Mouse (Mus musculus) testis, postnatal 14 days (tissue): ENCODE results near the gene Med13l.
A peak's percentile ranks its signal among the peaks of the same experiment; 100 is the strongest.

Experiments
- DNase-seq: peaks from one replicate; pipeline ENCODE4 v3.0.0; 2021; ENCODE audit warnings: low spot score

Med13l gene

DNA sequence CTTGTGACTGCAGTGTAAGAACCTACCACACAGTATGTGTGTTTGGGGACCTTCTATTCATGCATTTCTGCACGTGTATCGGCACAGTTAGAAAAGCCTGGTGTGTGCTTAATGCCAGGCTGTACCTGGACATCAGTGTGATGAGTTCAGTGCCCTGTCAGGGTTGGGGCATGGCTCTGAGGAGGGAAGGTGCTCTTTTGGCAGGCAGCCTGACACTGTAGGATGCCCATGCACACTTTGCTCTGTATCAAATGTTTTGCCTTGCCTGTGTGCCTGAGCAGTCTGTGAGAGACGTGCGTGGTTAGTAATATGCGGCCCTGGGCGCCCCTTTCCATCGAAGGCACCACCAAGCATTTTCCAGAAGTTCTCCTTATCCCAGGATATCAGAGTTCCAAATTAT is 136.6 kb downstream of the Med13l start:
- DNase-seq: no peak

DNA sequence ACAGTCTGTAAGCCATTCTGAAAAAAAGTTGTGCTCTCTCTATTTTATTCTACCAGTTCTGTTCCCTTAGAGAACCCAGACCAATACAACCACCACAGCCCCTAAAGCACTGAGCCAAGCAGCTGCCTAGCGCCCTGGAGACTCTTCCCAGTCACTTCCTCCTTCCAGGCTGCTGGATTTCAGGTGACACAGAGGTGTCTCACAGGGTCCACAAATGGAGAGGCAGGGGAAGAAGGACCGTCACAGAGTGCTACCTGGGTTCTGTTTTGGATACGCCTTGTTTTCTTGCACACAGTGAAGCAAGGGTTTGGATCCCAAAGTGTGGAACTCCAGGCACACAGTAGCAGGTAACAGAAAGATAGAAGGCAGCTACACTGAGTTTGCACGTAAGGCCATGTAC is 140.5 kb downstream of the Med13l start:
- DNase-seq: no peak

DNA sequence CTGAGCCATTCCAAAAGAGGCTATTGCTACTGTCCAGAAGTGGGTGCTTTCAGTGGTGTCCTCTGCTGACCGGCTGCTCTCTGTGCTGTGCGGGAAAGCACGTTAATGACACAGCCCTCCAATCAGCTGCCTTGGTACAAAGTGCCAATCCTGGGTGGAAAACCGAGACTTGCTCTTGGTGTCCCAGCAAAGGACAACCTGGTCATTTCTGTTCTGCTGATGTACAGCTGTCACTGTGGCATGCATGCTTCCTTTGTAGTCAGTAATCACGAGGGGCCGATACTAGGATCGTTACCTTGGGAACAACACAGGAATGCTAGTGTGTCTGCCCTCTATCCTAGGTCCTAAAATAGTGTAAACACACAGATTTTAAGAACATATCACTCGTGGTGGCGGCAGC is 142.2 kb downstream of the Med13l start:
- no peak for DNase-seq

DNA sequence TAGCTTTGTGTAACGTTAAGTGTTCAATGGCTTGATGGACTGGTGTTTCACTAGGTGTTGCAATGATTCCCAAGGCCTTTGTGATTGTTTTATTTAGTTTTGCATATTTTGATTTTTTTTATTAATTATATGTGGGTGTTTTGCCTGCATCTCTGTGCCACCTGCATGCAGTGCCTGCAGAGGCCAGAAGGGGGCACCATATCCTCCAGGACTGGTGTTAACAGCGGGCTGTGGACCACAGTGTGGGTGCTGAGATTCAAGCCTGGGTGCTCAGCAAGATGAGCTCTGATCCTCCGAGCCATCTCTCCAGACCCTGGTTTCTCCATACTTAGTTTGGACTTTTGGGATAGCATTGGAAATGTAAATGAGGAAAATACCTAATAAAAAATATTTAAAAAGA is 143.7 kb downstream of the Med13l start:
- DNase-seq: no peak

DNA sequence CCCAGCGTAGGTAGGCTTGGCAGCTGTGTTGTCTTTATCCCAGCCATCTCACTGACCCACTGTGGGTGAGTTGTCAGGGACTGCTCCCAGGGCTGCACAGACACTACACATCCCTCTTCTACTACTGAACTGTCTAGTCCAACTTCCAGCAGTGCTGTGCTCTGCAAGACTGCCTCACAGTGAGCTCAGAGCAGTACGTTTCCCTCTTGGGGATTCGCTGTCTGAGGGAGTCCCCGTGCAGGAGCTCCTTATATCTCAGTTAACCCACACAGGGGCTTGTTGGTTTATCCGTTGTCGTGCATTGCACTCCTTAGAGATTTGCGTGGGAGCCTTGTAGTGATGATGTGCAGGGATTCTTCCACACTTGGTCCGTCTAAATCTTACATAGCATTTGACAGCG is 144.5 kb downstream of the Med13l start:
- no peak for DNase-seq

DNA sequence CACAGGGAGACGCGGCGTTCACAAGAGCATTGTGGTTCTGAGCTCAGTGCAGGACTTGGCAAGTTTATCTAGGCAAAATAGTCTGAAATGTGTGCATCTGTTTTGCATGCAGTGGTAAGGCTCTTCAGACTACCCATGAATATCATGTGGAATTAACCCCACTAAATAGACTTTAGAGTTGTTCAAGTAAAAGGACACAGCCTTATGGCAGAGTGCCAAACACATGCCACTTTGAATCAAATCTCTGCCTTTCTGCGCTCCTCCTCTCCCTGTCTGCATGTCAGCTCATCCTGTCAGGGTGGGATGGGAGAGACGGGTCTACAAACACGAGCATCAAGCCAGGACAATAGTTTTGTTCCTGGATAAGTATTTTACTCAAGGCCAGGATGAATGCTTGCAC is 145.5 kb downstream of the Med13l start:
- DNase-seq: no peak

DNA sequence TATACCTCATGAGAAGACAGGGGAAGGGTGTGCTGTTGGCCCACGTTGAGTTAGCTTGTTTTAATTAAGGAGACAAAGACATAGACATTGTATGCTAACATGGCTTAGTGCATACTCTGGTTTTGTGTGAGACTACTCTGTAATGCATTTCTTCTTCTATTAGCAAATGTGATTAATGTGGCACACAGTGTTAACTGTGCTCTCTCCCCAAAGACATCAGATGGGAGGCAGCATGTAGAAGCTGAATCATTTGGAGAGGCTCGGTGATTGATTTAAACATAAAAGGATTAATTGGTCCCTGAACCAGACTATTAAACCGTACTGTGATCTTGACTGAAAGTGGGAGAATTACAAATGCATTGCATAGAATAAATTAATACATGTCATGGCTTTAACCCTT is 145.9 kb downstream of the Med13l start:
- no peak for DNase-seq

DNA sequence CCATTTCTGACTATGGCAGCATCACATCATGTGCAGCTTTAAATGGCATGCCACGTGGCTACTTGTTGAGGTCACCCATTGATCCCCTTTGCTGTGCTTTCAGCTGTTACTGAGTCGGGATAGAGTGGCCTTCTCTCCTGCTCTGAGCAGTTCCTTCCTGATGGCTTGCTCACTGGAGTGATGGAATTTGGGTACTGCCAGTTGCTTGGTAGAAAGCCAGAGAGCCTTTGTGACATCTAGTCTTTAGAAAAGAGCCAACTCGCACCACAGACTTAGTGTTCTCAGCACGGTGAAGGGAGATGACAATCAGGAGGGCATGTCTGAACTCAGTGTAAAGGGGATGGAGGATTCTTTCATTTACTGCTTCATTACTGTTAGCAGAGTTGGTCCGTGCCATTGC is 147.0 kb downstream of the Med13l start:
- DNase-seq: no peak

DNA sequence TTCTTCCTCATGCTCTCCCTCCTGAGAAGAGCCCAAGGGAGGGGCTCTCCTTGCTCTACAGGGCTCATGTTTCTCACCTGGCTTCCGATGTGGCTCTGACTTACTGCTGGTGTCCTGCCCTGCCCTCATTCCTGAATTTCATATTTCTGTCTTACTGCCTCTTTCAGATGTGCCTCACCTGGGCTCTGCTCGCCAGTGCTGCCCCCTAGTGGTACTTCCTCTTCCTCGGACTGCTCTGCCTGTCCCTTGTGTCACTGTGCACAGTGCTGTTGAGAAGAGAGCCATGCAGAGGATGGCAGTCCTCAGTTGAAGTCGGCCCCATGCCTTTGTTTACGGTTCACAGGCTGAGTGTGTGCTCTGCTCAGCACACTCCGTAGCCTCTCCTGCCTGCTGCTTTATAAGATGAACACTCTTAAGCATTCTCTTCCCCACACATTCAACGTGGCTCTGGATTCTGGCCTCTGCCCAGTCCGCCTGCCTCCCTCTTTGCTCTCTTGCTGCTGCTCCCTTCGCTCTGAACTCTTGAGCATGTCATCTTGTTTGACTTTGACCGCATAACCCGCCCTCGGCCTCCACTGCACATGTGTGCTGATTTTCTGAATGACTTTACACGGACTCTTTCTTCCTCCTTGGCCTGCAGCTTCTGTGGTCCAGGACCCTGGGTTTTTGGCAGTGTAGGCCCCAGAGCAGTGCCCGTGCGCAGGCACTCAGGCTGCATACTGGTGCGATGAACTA is 147.9 kb downstream of the Med13l start:
- DNase-seq: peak; percentile 42

DNA sequence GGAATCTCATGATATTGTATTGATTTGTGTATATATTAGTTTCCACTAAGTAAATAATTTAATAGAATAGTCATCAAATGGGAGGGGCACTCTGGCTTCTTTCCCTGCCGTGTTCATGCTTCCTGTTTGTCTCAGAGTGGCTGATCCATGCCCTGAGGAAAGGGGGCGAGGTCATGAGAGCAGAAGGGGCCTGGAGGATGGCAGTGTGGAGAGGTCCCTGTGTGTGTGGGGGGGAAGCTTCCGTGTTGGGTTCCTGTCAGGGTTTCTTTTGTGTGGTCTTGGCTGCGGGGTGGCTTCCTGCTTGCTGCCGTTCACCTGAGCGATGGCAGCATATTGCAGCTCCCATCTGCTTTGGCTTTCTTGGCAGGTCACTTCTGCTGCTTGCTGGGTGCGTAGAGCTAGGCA is 149.4 kb downstream of the Med13l start:
- DNase-seq: no peak

DNA sequence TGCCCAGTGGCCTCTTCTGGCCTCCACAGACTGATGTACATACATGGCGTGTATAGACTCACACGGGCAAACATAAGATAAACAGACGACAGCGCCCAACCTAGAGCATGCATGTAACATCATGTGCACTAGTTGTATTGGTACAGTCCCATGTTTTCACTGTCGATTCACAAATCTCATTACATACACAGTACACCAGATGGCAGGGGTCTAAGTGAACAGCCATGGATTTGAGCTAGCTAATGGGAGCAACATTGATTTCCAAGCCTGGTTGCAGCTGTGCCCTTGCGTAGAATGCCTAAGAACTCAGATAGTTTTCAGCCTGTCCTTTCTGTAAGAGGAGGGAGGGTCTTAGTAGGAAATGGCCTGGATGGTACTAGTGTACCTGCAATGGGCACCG is 155.0 kb downstream of the Med13l start:
- DNase-seq: no peak

DNA sequence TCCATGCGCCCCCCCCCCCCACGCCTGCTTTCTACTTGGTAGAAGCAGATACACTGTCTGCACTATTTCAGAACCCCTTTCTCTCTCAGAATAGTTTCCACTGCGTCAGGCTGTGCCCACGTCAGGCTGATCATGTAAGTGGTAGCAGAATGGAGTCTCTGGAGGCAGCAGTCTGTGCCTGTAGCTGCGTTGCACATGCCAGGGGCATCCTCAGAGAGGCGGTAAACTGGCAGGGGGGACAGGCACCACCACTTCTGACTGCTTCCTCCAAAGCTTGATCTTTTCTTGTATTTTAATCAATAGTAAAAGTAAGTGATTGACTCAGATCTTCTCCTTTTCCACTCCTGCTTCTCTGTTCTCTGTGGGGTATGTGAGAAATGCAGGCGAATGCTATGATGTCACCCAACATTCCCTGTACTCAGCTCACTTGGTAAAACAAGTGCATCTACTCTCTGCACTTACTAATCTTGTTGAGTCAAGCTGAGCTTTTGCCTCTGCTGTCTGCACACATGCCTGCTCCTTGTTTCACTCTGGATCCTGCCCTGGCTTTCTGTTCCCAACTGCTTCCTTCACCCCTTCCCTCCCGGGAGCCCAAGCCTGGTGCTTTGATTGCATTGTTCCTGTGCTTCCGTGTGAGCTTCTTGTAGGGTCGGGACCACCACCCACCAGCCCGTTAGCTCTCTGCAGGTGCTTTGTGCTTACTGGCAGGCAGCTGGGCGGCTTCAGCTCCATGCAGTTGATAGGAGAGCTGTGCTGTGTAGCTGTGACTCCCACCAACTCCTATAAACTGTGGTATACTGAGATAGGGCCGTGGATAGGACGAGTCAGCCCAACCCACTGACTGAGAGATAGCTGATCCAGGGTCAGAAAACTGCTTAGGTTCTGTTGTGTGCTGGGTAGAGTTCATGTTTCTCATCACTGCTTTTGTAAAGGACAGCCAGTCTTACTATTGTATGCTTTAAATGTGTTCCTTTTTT is 156.1 kb downstream of the Med13l start:
- no peak for DNase-seq

DNA sequence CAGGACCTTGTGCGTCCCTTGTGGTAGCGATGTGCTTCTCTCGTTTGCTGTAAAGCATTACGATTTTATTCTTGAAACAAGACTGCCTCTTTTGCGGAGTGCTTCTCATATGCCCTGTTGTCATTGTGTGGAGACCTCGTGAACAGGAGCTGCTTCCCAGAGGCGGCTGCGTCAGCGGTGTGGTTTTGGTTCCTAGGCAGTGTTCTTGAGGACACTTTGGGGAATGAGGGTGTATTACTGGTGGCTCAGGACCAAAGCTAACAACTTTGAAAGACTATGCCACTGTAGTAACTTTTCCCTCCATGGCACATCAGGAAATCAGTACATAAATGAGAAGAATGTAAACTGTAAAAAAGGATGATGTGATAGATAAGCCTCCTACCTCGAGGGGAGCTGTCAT is 157.0 kb downstream of the Med13l start:
- no peak for DNase-seq

DNA sequence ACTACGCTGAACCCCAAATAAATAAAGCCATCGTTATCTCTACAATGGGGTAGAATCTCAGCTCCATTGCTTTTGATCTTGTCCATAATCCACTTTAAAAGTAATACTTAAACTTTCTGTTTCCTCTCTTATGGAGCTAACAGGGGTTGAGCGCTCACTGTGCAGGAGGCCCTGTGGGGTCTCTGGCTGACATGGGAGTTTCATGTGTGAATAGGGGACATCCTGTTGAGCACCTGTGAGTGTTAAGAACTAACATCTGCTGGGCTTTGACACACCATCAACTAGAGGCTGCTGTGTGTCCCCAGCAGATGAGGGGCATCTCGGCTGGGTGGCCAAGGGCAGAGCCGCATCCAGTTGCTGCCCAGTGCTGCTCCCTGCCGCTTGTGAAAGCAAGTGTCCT is 157.6 kb downstream of the Med13l start:
- DNase-seq: no peak

DNA sequence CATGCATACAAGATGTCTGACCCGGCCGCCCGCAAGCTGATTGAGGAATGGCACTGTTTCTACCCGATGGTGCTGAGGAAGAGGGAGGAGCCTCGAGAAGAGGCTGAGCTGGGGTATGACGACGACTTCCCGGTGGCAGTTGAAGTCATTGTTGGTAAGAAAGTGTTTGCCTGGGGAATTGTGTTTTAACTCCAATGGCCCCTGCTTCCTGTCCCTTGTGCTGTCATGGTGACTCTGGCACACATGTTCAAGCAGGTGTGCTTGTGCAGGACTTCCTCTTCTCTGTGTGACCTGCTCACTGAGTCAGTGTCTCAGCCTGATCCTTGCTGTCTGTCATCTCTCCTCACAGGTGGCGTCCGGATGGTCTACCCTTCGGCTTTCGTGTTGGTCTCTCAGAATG is 160.9 kb downstream of the Med13l start:
- no peak for DNase-seq

DNA sequence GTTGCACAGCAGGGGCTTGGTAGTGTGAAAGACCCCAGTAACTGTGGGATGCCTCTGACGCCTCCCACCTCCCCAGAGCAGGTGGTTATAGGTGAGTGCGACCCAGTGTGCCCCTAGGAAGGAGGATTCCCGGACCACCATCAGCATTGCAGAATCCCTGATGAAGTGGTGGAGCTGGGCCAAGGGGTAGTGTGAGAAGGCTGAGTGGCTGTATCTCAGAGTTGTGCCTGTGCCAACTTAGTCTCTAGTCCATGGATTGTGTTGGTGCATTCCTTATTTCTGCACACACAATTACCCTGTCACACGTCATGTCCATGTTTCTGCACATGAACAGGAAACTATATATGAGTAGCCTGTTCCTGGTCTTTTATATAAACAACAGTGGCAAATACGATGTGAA is 161.4 kb downstream of the Med13l start:
- DNase-seq: no peak

DNA sequence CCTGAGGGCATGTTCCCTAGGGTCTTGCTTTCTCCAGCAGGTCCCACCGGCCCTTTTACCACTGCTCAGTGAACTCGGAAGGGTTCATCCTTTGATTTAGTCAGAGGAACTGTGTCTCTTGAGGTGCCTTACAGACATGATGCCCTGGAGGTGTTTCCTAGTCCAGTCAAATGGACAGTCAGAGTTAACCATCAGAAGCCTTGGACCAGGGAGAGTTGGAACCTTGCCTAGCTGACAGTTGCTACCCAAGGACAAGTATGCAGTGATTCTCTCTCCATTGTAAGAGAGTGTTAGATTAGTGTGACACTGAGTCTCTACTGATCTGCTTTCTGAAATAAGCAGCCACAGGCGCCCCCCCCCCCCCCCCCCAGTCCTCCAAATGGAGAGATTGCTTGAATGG is 162.0 kb downstream of the Med13l start:
- DNase-seq: no peak

DNA sequence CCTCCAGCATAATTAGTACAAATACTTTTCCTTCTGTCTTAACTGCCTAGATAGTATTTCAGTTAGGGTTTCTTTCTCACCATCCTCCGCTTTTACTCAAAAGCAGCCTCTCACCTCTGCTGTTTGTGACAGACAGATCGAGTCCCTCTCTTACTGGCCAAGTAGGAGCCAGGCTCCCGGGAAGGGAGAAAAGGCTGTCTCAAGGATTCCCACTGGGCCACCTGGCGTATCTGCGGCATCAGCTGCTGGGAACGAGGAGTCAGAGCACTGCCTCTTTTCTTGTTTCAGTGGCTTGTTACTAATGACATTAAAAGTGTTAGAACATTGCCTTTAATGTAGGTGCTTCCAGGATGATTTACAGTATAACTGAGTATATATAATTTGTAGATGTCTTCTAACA is 164.9 kb downstream of the Med13l start:
- DNase-seq: no peak

DNA sequence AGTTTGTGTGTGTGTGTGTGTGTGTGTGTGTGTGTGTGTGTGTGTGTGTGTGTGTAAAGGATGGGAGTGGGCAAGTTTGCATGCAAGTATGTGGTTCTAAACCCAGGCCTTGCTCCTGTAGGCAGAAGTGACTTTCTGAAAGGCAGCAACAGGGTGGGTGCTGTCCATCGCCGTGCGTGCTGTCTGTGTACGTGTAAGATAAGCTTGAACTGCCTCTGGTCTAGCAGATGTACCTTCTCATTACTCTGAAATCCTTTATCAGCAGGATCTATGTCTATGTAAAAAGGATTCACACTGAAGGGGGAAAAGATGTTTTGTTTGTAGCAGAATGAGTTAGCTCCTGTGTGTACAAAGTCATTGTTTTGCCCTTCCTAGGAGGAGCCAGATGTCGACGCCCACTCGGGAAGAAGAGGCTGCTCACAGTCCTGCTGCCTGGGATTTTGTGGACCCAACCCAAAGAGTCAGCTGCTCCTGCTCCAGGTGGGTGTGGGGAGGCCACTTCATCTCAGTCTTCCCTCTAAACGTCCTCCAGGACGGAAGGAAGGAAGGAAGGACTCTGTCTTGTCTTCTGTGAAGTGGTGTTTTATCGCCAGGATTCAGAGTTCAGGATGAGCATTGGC is 165.5 kb downstream of the Med13l start:
- no peak for DNase-seq

DNA sequence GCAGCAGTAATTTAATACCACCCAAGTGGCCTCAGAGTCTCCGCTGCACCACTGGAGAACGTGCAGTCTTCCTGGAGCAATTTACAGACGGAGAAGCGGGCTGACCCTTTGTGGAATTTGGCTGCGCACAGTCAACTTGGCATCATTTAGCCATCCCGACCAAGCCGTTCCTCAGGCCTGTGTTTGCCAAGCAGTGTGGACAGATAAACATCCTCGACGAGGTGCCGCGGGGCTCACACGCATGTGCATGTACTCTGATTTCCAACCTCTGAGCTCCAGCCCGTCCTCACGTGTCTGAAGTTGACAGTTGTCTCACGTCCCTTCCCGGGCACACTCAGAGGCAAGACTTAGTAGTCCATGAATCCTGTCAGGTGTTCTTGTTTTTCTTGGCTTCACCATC is 166.9 kb downstream of the Med13l start:
- DNase-seq: no peak

DNA sequence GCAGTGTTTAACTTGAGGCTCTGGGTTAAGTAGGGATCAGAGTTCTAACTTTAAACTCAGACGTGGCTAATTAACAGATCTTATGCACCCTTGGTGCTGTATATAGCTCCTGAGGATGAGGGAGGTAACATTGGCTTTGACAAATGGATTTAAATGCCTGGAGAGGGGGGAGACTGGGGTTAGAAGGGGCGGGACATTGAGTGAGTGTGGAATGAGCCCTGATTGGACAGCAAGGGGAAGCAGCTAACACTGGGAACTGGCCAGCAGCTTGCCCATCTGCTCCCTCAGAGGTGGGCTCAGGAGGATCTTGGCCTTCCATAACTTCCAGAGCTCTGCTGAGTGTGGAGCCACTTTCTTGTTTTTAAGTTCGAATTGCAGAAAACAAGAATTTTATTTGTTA is 171.7 kb downstream of the Med13l start:
- DNase-seq: no peak

DNA sequence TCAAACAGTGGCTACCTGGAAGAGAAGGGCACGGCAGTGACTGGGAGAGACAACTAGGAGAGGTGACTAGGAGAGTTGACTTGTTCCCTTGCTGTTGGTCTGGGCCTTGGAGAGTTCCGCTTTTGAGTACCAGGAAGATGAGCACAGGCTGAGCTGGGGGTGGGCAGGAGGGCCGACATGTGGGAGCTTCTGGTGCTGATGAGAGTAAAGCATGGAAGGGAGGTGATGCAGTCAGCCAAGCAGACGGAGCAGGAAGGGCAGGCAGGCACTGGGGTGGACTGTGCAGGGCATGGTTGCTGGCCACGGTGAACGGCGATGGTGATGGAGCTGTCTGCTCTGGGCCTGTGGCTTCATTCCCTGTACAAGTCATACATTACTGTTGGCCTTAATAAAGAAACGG is 172.2 kb downstream of the Med13l start:
- no peak for DNase-seq

DNA sequence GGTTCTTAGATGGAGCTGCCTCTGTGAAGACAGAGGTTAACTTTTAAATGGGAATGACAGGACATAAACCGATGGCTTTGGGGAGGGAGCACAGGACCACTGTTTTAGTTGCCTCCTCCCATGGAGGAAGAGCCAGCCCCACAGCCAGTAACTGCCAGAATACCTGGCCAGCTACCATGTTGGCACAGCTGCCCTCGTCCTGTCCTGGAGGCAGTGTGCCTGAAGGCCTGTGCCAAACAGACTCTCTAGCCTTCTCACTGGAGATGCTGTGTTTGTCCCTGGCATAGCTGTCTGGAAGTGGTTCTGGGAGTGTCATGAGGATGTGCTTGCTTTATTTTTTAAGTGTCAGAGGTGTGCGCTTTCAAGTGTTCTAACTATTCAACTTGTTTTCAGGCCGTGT is 173.1 kb downstream of the Med13l start:
- DNase-seq: no peak
